Mouse (Mus musculus): ENCODE measurements at regions not wholly inside any gene's neighbourhood (a gene's known extent, or its start where the extent isn't known, plus 50 kb on each side); places are given as distances from the start of the nearest gene placed in this dataset.

GRCm38 (mm10) chr12:9847465-9848205 lies 277.7 kb downstream of the Osr1 start:
- no peak for DNase-seq

- no peak for DNase-seq
Measured at GRCm38 (mm10) chr12:9855503-9856024, 285.6 kb downstream of the Osr1 start.

DNA sequence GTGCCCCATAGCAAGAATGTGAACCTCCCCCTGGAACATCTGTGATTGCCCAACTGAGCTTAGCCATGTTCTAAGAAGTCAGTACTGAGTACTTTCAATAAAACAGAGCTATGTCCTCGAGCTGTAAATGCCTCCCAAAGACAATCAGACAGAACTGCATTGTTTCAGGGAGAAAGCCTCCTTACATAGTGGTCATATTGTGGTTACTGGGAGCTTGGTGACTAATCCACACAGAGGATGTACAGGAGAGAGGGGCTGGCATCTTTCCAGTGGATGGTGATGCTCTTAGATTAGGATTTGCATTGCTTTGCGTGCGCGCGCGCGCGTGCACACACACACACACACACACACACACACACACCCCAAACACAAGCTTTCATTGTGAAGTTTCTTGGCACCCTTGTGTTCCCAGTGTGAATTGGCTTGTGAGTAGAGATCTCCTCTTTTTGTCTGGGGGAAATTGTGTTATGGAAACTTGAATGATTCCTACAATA lies 286.3 kb downstream of the Osr1 start:
- no peak for DNase-seq

DNA sequence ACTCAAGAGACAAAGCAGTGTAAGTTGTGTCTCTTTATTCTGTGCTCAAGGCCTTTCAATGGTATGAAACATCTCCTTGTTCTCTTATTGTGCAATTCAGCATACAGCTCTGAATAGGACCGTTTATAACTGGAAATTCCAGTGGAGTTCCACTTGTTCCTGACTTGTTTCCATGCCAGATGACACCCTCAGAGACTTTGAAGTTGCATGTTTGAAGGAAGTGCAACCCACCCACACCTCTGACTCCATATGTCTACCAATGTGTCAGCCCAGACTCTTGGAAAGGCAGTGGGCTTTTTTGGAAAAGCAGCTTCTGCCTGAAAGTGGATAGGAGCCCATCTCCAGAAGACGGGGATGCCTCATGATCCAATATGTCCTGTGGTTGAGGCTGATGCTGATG lies 288.1 kb downstream of the Osr1 start:
- DNase-seq, result no peak

DNA sequence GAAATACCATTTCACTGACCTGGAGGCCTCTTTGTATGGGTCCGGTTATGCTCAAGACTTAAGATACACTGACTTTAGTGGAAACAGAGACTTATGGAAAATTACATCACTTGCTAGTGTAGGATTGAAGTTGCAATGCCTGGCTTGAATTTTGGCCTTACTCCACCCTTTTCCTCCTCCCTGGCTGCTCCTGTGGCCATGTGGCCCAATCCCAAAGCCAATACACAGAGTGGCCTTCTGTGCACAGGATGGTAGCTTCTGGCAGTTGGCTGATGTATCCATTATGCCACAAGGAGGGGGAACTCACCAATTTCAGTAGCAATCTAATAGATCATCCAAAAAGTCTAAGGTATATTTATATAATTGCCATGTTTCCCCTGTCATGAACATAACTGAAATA lies 292.4 kb downstream of the Osr1 start:
- DNase-seq, result no peak

DNA sequence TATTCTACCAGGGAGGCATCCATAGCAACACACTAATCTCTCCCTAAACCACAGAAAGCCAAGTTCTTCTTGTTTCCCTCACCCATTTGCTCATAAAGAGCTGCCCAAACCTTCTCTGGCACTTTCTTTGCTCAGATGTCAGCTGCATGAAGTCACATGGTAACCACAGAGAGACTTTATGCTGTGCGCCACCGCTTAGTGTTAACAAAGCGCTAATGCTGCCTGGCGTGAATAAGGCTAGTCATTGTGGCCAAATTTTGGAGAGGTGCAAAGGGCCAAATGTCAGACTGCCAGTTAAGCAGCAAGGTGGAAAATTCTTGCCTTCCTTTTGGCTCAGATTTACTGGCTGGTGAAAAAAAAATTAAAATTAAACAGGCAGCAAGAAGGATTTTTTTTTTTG lies 302.3 kb downstream of the Osr1 start:
- no peak for DNase-seq

GRCm38 (mm10) chr12:9873214-9873613 lies 303.3 kb downstream of the Osr1 start:
- DNase-seq, result no peak

- DNase-seq, result no peak
Measured at GRCm38 (mm10) chr12:9874823-9875222, 304.9 kb downstream of the Osr1 start.

DNA sequence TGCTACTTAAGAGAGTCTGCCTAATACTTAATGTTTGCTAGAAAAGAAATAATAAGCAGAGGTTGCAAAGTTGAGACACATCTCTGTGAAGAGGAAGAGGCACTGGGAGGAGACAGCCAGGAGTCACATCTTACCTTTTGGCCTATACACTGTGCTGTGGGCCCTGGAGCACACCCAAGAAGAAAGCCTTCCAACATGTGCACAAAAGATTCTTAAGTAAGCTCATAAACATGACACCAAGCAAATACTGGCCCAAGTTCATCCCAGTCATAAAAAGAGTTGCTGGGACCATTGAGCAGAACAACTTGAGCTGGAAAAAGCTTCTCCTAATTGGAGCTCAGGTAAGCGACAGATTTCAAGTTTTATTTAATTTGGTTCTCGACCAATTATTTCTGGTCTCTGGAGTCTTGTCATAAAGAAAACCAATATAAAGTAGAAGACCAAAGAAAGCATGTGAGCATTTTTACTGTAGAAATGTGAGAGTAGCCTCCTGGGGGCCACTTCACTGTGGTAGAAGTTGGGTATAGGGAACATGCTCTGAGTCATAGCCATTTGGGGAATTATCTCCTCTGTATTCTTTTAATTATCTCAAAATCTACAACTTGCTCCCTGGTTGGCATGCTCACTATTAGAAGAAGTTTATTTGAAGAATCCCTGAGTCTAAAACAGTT lies 312.2 kb downstream of the Osr1 start:
- no peak for DNase-seq

DNA sequence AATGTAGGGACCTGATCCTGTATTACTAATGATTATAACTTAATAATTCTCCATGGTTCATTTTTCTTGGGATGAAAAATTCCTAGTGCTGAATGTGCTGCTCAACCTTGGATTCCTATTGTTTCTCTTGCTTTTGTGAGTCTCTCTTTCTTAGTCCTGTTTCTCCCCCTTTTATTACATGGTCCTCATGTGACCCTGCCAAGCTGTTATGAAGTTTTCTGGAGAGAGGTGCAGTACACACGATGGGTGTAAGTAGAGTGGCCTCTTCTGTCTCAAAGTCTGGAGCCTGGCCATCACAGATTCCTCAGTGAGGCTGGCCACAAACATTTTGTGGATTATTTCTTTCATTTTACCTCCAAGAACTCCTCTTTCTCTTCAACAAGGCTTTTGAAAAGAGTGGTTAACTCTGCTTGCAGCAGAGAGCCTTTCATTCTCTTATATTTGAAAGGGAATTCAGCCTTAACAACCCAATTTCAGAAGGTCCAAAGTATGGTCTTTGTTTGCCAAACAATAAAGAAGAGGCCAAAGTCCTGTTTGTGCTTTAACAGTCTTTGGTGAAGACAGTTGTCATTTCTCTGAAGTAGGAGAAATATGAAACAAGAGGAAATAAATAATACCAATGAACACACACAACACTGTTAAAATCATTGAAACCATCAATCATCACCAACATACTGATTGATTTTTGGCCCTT lies 313.3 kb downstream of the Osr1 start:
- no peak for DNase-seq

DNA sequence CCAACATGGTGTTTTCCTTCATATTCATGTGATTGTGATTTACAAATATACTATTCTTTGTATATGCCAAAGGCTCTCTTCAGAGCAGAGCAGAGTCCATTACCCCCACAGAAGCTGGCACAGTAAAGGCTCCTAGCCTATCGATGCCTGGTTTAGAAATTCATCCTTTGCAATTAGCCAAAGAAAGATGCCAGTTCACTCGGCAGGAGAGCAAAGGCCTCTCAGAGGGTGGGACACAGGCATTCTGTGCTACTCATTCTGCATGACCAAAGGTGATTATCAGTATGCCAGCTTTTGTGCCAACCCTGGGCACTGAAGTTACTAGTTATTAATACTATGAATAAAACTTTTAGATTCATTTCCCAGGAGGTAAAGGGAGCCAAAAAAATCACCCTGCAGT lies 324.6 kb downstream of the Osr1 start:
- DNase-seq, result no peak

GRCm38 (mm10) chr12:9897980-9898379 lies 328.1 kb downstream of the Osr1 start:
- DNase-seq, result no peak

DNA sequence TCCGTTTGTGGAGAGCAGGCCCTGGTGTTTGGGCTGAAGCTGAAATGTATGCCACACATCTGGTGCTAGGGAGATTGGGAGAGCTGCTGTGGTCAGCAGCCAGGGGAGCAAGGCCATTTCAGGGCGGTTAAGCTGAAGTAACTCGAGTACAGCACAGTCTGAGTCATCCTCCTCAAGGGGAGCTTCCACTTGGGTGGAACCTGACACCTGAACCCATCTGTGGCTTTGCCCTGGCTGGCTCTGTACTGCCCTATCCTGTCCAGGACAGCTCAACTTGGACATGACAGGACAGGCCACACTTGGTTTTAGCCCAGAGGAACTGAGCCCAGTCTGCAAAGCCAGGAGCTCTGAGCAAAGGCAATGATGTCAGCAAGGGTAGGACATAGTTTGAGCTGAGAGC lies 328.5 kb downstream of the Osr1 start:
- DNase-seq, result no peak

DNA sequence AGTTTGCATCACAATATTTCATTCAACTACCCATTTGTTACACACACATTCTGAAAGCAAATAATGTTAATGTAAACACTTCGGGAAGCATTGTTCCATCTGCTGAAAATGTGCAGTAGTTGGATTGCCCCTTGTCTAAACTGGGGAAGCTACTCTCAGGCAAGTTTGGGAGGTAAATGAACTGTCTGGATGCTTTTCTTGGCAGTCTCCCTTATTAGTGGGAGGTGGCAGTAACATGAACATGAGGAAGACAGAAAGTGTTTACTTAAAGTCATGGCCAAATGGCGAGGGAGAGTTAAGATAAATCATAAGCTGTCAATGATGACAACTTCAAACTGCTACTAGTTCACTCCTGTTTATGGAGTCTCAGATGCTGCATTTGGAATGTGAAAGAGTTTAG lies 332.0 kb downstream of the Osr1 start:
- DNase-seq, result no peak

GRCm38 (mm10) chr12:9903702-9904231 lies 333.9 kb downstream of the Osr1 start:
- no peak for DNase-seq

- DNase-seq, result no peak
Measured at GRCm38 (mm10) chr12:9912333-9912732, 342.4 kb downstream of the Osr1 start.

DNA sequence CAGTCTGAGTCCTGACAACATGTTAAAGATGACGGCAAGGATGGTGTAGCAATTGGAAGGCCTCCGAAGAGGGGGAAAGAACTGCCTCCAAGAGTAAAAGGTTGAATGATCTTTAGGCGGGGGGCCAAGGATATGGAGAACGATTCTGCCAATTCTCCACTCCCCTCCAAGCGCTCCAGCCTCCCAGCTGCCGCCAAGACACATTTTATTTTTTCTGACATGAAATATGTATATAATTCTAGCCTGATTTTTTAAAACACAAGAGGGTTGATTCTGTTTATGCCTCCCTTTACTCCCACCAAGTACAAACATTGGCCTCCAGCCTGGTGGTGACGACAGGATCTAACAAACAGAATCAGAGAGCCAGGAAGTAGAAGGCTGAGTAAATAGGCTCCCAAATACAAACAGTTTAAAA lies 345.8 kb downstream of the Osr1 start:
- no peak for DNase-seq

GRCm38 (mm10) chr12:9918026-9918425 lies 348.1 kb downstream of the Osr1 start:
- no peak for DNase-seq

DNA sequence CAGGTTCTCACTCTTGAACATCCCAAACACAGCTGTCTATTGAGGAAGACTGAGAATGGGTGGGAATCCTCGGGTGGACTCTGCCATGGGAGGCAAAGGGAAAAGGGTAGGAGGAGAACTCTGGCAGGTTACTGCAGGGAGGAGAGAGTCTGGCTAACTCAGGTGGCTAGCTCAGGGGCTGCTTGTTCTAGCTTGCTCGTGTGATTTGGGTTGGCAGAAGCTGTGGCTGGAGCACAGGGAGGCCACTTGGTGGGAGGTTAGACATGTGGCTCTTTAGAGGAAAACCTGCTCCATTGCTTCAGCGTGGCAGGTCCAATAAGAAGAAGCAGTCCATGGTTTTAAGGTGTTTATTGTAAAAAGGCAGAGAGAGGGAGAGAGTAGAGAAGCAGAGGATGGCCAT lies 349.1 kb downstream of the Osr1 start:
- DNase-seq, result no peak

DNA sequence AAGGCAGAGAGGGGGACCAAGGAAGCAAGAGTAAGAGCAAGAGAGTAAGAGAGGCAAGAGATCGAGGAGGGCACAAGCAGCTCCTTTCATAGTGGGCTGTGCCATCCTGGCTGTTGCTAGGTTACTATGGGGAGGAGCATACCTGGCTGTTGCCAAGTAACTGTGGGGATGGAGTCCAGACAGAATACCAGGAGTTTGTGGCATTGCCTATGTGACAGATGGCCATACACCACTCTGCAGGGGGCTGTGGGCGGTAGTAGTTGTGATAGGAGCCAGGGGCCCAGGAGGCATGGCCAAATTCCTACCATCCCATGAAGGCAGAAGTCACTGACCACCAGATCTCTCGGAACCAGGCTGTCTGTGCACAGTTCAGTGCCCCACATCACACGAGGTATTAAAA lies 349.5 kb downstream of the Osr1 start:
- no peak for DNase-seq

- no peak for DNase-seq
Measured at GRCm38 (mm10) chr12:9920401-9920800, 350.5 kb downstream of the Osr1 start.

DNA sequence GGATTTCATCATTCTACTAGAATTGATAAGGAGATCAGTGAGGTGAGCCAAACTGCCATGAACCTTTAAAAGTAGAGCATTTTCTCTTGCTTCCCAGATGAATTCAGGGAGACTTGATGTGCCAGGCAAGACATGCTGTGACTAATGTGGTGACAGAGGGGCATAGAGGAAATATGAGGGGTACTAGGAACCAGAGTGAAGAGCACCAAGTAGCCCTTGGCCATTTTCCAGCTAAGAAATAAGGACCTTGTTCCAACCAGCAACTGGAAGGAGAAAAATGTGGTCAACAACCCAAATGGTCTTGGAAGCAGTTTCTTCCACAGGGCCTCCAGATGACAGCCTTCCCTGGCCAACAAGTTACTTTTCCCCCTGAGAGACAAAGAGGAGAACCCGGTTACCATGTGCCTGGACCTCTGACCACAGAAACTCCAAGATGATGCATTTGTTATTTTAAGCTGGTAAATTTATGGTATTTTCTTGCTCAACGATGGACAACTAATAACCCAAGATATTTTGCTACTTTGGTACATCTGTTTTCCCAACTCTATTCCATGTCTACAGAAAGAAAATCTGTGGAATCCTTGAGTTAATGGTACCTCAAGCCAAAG lies 351.8 kb downstream of the Osr1 start:
- DNase-seq, result no peak

- DNase-seq, result no peak
Measured at GRCm38 (mm10) chr12:9924561-9924960, 354.6 kb downstream of the Osr1 start.

Measured in thymus, postnatal 4 days (tissue).